Mouse (Mus musculus) liver, embryonic 11.5 days (tissue): ENCODE measurements at regions not wholly inside any gene's neighbourhood (a gene's known extent, or its start where the extent isn't known, plus 50 kb on each side); places are given as distances from the start of the nearest gene placed in this dataset.

ENCODE experiments used
- ATAC-seq: fragments of 200-750 bp; cut with Nextera tagmentation; replicated peaks from 2 replicates; pipeline ENCODE4 v1.8.0; 2017; ENCODE audit warnings: moderate number of reproducible peaks, mild to moderate bottlenecking, moderate TSS enrichment, moderate library complexity; ENCODE audit not compliant: low FRiP score
- DNase-seq: peaks from one replicate; pipeline ENCODE4 v3.0.0-alpha.2; 2017; ENCODE audit warnings: low spot score
- H3K27ac ChIP-seq: fragments of 300-500 bp; sonication (generic); 2 replicates; pipeline ENCODE4 v1.5.1; 2014; ENCODE audit warnings: mild to moderate bottlenecking, low read depth, low read length, control low read depth
- H3K27me3 ChIP-seq: fragments of 300-500 bp; sonication (generic); replicated peaks from 2 replicates; pipeline ENCODE4 v1.6.1; 2014; ENCODE audit warnings: low read length, mixed read lengths; ENCODE audit not compliant: control insufficient read depth, insufficient read depth
- H3K36me3 ChIP-seq: fragments of 300-500 bp; sonication (generic); 2 replicates; pipeline ENCODE4 v1.6.1; 2014; ENCODE audit warnings: mild to moderate bottlenecking, low read length, moderate library complexity, mixed read lengths; ENCODE audit not compliant: control insufficient read depth, insufficient read depth
- H3K4me1 ChIP-seq: fragments of 300-500 bp; sonication (generic); replicated peaks from 2 replicates; pipeline ENCODE4 v1.6.1; 2014; ENCODE audit warnings: low read length, mixed read lengths; ENCODE audit not compliant: control insufficient read depth, insufficient read depth
- H3K4me2 ChIP-seq: fragments of 300-500 bp; sonication (generic); 2 replicates; pipeline ENCODE4 v1.6.1; 2014; ENCODE audit warnings: mild to moderate bottlenecking, control low read depth, moderate library complexity
- H3K4me3 ChIP-seq: fragments of 300-500 bp; sonication (generic); 2 replicates; pipeline ENCODE4 v1.5.1; 2014; ENCODE audit warnings: low read depth, low read length, control low read depth
- H3K9ac ChIP-seq: fragments of 300-500 bp; sonication (generic); 2 replicates; pipeline ENCODE4 v1.6.1; 2014; ENCODE audit warnings: low read depth, low read length, control low read depth
- H3K9me3 ChIP-seq: fragments of 300-500 bp; sonication (generic); 2 replicates; pipeline ENCODE4 v1.6.1; 2016; ENCODE audit warnings: low read length, inconsistent platforms, mixed read lengths; ENCODE audit not compliant: control insufficient read depth
- WGBS: fragments of 180-500 bp; shearing (Covaris S2); extraction: QIAGEN DNeasy Blood & Tissue Kit; methylation state at CpG from one replicate; pipeline ENCODE4 v1.1.7; 2014; 5-methylcytosine and 5-hydroxymethylcytosine counted together

- H3K9ac ChIP-seq = no peak overlapping the region
- no peak for DNase-seq
- no peaks in the 10 kb centered on the region for H3K27me3 ChIP-seq
- no peak for ATAC-seq
- no peak overlapping the region for H3K4me3 ChIP-seq
- H3K27ac ChIP-seq = no peak overlapping the region
- H3K9me3 ChIP-seq = no peaks in the 10 kb centered on the region
- no peak overlapping the region for H3K4me2 ChIP-seq
- H3K4me1 ChIP-seq = no peaks in the 10 kb centered on the region
- 53% methylated on average over 7 of the region's 7 CpGs for WGBS
- no peaks in the 10 kb centered on the region for H3K36me3 ChIP-seq
Observed at GRCm38 (mm10) chr2:50932936-50933335, 216.0 kb downstream of the Rnd3 start.

- no peak for DNase-seq
- Histone ChIP-seq H3K36me3 (no peaks in the 10 kb centered on the region), H3K4me2 (no peak overlapping the region), H3K9ac (no peak overlapping the region), H3K27me3 (no peaks in the 10 kb centered on the region), H3K27ac (no peak overlapping the region), H3K4me3 (no peak overlapping the region), H3K4me1 (no peaks in the 10 kb centered on the region), H3K9me3 (no peaks in the 10 kb centered on the region)
- no peak for ATAC-seq
Observed at GRCm38 (mm10) chr2:50921002-50921401, 227.9 kb downstream of the Rnd3 start.

GRCm38 (mm10) chr2:50916323-50917221 is 232.3 kb downstream of the Rnd3 start:
- Histone ChIP-seq H3K4me3 (no peak overlapping the region), H3K27ac (no peak overlapping the region), H3K36me3 (no peaks in the 10 kb centered on the region), H3K4me1 (no peaks in the 10 kb centered on the region), H3K4me2 (no peak overlapping the region), H3K9me3 (no peaks in the 10 kb centered on the region), H3K27me3 (no peaks in the 10 kb centered on the region), H3K9ac (no peak overlapping the region)
- DNase-seq (no peak), ATAC-seq (no peak)
- 80% methylated on average over 18 of the region's 18 CpGs for WGBS

- Histone ChIP-seq H3K36me3 (no peaks in the 10 kb centered on the region), H3K9ac (no peak overlapping the region), H3K4me3 (no peak overlapping the region), H3K27me3 (no peaks in the 10 kb centered on the region), H3K9me3 (no peaks in the 10 kb centered on the region), H3K4me1 (no peaks in the 10 kb centered on the region), H3K27ac (no peak overlapping the region), H3K4me2 (no peak overlapping the region)
- DNase-seq (no peak), ATAC-seq (no peak)
- WGBS = 85% methylated on average over 2 of the region's 2 CpGs
Observed at GRCm38 (mm10) chr2:50915149-50915548, 233.8 kb downstream of the Rnd3 start.

GRCm38 (mm10) chr2:50914176-50914575 is 234.7 kb downstream of the Rnd3 start:
- Histone ChIP-seq H3K9ac (no peak overlapping the region), H3K4me3 (no peak overlapping the region), H3K4me1 (no peaks in the 10 kb centered on the region), H3K4me2 (no peak overlapping the region), H3K27ac (no peak overlapping the region), H3K36me3 (no peaks in the 10 kb centered on the region), H3K9me3 (no peaks in the 10 kb centered on the region), H3K27me3 (no peaks in the 10 kb centered on the region)
- DNase-seq (no peak), ATAC-seq (no peak)

- Histone ChIP-seq H3K27ac (no peak overlapping the region), H3K9ac (no peak overlapping the region), H3K27me3 (no peaks in the 10 kb centered on the region), H3K36me3 (no peaks in the 10 kb centered on the region), H3K4me2 (no peak overlapping the region), H3K9me3 (no peaks in the 10 kb centered on the region), H3K4me1 (no peaks in the 10 kb centered on the region), H3K4me3 (no peak overlapping the region)
- ATAC-seq = no peak
- no peak for DNase-seq
- WGBS = 72% methylated on average over 3 of the region's 3 CpGs
Observed at GRCm38 (mm10) chr2:50908762-50909161, 240.1 kb downstream of the Rnd3 start.

GRCm38 (mm10) chr2:50902701-50903100 is 246.2 kb downstream of the Rnd3 start:
- no peak for DNase-seq
- Histone ChIP-seq H3K4me2 (no peak overlapping the region), H3K9me3 (no peaks in the 10 kb centered on the region), H3K9ac (no peak overlapping the region), H3K4me3 (no peak overlapping the region), H3K36me3 (no peaks in the 10 kb centered on the region), H3K4me1 (no peaks in the 10 kb centered on the region), H3K27ac (no peak overlapping the region), H3K27me3 (no peaks in the 10 kb centered on the region)
- no peak for ATAC-seq
- 71% methylated on average over 8 of the region's 8 CpGs for WGBS

GRCm38 (mm10) chr2:50902220-50902619 is 246.7 kb downstream of the Rnd3 start:
- no peaks in the 10 kb centered on the region for H3K36me3 ChIP-seq
- ATAC-seq (no peak), DNase-seq (no peak)
- H3K27ac ChIP-seq = no peak overlapping the region
- WGBS = 63% methylated on average over 9 of the region's 9 CpGs
- no peak overlapping the region for H3K4me3 ChIP-seq
- no peaks in the 10 kb centered on the region for H3K9me3 ChIP-seq
- H3K4me1 ChIP-seq = no peaks in the 10 kb centered on the region
- no peak overlapping the region for H3K9ac ChIP-seq
- no peaks in the 10 kb centered on the region for H3K27me3 ChIP-seq
- no peak overlapping the region for H3K4me2 ChIP-seq

- no peak for DNase-seq
- Histone ChIP-seq H3K9me3 (no peaks in the 10 kb centered on the region), H3K4me3 (no peak overlapping the region), H3K4me2 (no peak overlapping the region), H3K27me3 (no peaks in the 10 kb centered on the region), H3K4me1 (no peaks in the 10 kb centered on the region), H3K36me3 (no peaks in the 10 kb centered on the region), H3K9ac (no peak overlapping the region), H3K27ac (no peak overlapping the region)
- ATAC-seq = no peak
- 79% methylated on average over 5 of the region's 5 CpGs for WGBS
Observed at GRCm38 (mm10) chr2:50888992-50889391, 259.9 kb downstream of the Rnd3 start.
